Mouse (Mus musculus) erythroblast, embryonic 14.5 days (primary cell): Measurements from ENCODE around the gene Abcc12. TPM values are rescaled to one million over a fixed set of nuclear protein-coding genes. Genes with fewer than 3 reads are reported as not detected.

Experiments
- H3K27me3 ChIP-seq: 2 replicates; pipeline ENCODE4 v1.6.1; 2012; ENCODE audit warnings: inconsistent platforms; ENCODE audit not compliant: control insufficient read depth
- H3K36me3 ChIP-seq: 2 replicates; pipeline ENCODE4 v1.6.1; 2012; ENCODE audit warnings: mild to moderate bottlenecking, inconsistent platforms; ENCODE audit not compliant: control insufficient read depth
- H3K4me1 ChIP-seq: 2 replicates; pipeline ENCODE4 v1.6.1; 2012; ENCODE audit warnings: inconsistent platforms; ENCODE audit not compliant: control insufficient read depth
- H3K4me3 ChIP-seq: replicated peaks from 2 replicates; pipeline ENCODE3; 2012; ENCODE audit warnings: moderate library complexity, mild to moderate bottlenecking, inconsistent platforms
- H3K9me3 ChIP-seq: 2 replicates; pipeline ENCODE4 v1.6.1; 2012; ENCODE audit warnings: low read length, inconsistent platforms, mixed read lengths; ENCODE audit not compliant: control insufficient read depth
- GATA1 ChIP-seq: IDR thresholded peaks from 2 replicates; pipeline ENCODE4 v1.6.1; 2012; ENCODE audit warnings: low read length, inconsistent platforms, mixed read lengths
- TAL1 ChIP-seq: IDR thresholded peaks from 3 replicates; pipeline ENCODE4 v1.6.1; 2012; ENCODE audit warnings: low read length, inconsistent platforms, mixed read lengths
- polyA plus RNA-seq: library from polyadenylated mRNA; stranded (reverse); fragments of >175 nt; gene quantifications from 2 replicates; pipeline ENCODE4 v1.2.3, GENCODE M21; 2012

Abcc12 gene
- polyA plus RNA-seq, 1 experiment, result not detected

GRCm38 (mm10) chr8:86603174-86603573 is 22.7 kb upstream of the Abcc12 start:
- H3K4me3 ChIP-seq, result no peak overlapping the region
- H3K9me3 ChIP-seq, result no peaks in the 10 kb centered on the region
- no peaks in the 10 kb centered on the region for H3K36me3 ChIP-seq
- no peaks in the 10 kb centered on the region for H3K4me1 ChIP-seq
- TF ChIP-seq GATA1, result no peak
- TF ChIP-seq TAL1, result no peak
- H3K27me3 ChIP-seq, result no peaks in the 10 kb centered on the region; the same call in 1 of the 2 replicates

- Histone ChIP-seq H3K27me3 (no peaks in the 10 kb centered on the region; the same call in 1 of the 2 replicates), H3K4me1 (no peaks in the 10 kb centered on the region), H3K36me3 (no peaks in the 10 kb centered on the region), H3K4me3 (no peak overlapping the region), H3K9me3 (no peaks in the 10 kb centered on the region)
- TF ChIP-seq GATA1, result no peak
- no peak for TF ChIP-seq TAL1
Observed at GRCm38 (mm10) chr8:86600311-86600710, 19.8 kb upstream of the Abcc12 start.

- no peaks in the 10 kb centered on the region for H3K36me3 ChIP-seq
- no peaks in the 10 kb centered on the region for H3K4me1 ChIP-seq
- no peaks in the 10 kb centered on the region; the same call in 1 of the 2 replicates for H3K27me3 ChIP-seq
Observed at GRCm38 (mm10) chr8:86599299-86599698, 18.8 kb upstream of the Abcc12 start.

GRCm38 (mm10) chr8:86597681-86598080 is 17.2 kb upstream of the Abcc12 start:
- peaks cover 4% of the 10 kb centered on the region for H3K4me1 ChIP-seq

More at GRCm38 (mm10) chr8:86599299-86599698, 18.8 kb upstream of the Abcc12 start:
- Histone ChIP-seq H3K9me3 (no peaks in the 10 kb centered on the region), H3K4me3 (no peak overlapping the region)
- TF ChIP-seq TAL1, result no peak
- TF ChIP-seq GATA1, result no peak

GRCm38 (mm10) chr8:86595671-86596070 is 15.2 kb upstream of the Abcc12 start:
- TF ChIP-seq TAL1, result no peak
- TF ChIP-seq GATA1, result no peak
- H3K4me1 ChIP-seq, result peaks cover 4% of the 10 kb centered on the region
- H3K9me3 ChIP-seq, result no peaks in the 10 kb centered on the region
- no peaks in the 10 kb centered on the region for H3K27me3 ChIP-seq
- H3K36me3 ChIP-seq, result no peaks in the 10 kb centered on the region
- H3K4me3 ChIP-seq, result no peak overlapping the region

More at GRCm38 (mm10) chr8:86597681-86598080, 17.2 kb upstream of the Abcc12 start:
- no peak for TF ChIP-seq TAL1
- TF ChIP-seq GATA1, result no peak
- H3K36me3 ChIP-seq, result no peaks in the 10 kb centered on the region
- no peaks in the 10 kb centered on the region for H3K9me3 ChIP-seq
- no peaks in the 10 kb centered on the region for H3K27me3 ChIP-seq
- H3K4me3 ChIP-seq, result no peak overlapping the region

GRCm38 (mm10) chr8:86594159-86594796 is 13.8 kb upstream of the Abcc12 start:
- Histone ChIP-seq H3K4me1 (peaks cover 4% of the 10 kb centered on the region), H3K36me3 (no peaks in the 10 kb centered on the region), H3K9me3 (no peaks in the 10 kb centered on the region), H3K4me3 (no peak overlapping the region), H3K27me3 (no peaks in the 10 kb centered on the region)
- no peak for TF ChIP-seq TAL1
- no peak for TF ChIP-seq GATA1

- H3K4me1 ChIP-seq, result peaks cover 4% of the 10 kb centered on the region
- H3K4me3 ChIP-seq, result no peak overlapping the region
- no peaks in the 10 kb centered on the region for H3K9me3 ChIP-seq
- H3K36me3 ChIP-seq, result no peaks in the 10 kb centered on the region
- no peak for TF ChIP-seq TAL1
- no peak for TF ChIP-seq GATA1
- H3K27me3 ChIP-seq, result no peaks in the 10 kb centered on the region
Observed at GRCm38 (mm10) chr8:86593099-86593498, 12.6 kb upstream of the Abcc12 start.

- TF ChIP-seq TAL1 (no peak), GATA1 (no peak)
- no peak overlapping the region for H3K4me3 ChIP-seq
- peaks cover 12% of the 10 kb centered on the region for H3K4me1 ChIP-seq
- H3K27me3 ChIP-seq, result peaks cover 2% of the 10 kb centered on the region; the same call in 1 of the 2 replicates
- no peaks in the 10 kb centered on the region for H3K9me3 ChIP-seq
- no peaks in the 10 kb centered on the region for H3K36me3 ChIP-seq
Observed at GRCm38 (mm10) chr8:86588338-86588737, 7.9 kb upstream of the Abcc12 start.

GRCm38 (mm10) chr8:86586642-86587041 is 6.2 kb upstream of the Abcc12 start:
- H3K9me3 ChIP-seq, result no peaks in the 10 kb centered on the region
- peaks cover 9% of the 10 kb centered on the region for H3K4me1 ChIP-seq
- H3K36me3 ChIP-seq, result no peaks in the 10 kb centered on the region
- no peak overlapping the region for H3K4me3 ChIP-seq
- TF ChIP-seq GATA1, result no peak
- TF ChIP-seq TAL1, result no peak
- H3K27me3 ChIP-seq, result peaks cover 2% of the 10 kb centered on the region; the same call in 1 of the 2 replicates

GRCm38 (mm10) chr8:86586058-86586457 is 5.6 kb upstream of the Abcc12 start:
- Histone ChIP-seq H3K36me3 (no peaks in the 10 kb centered on the region), H3K9me3 (no peaks in the 10 kb centered on the region), H3K4me1 (peaks cover 9% of the 10 kb centered on the region), H3K4me3 (no peak overlapping the region), H3K27me3 (peaks cover 2% of the 10 kb centered on the region; the same call in 1 of the 2 replicates)
- no peak for TF ChIP-seq TAL1
- TF ChIP-seq GATA1, result no peak
